Mouse (Mus musculus): ENCODE measurements around the gene Ruvbl1. TPM values are rescaled to one million over a fixed set of nuclear protein-coding genes. Genes with fewer than 3 reads are reported as not detected.

The Ruvbl1 gene
- polyA plus RNA-seq, 1 experiment from 2014 or later, result 22.3 TPM

DNA sequence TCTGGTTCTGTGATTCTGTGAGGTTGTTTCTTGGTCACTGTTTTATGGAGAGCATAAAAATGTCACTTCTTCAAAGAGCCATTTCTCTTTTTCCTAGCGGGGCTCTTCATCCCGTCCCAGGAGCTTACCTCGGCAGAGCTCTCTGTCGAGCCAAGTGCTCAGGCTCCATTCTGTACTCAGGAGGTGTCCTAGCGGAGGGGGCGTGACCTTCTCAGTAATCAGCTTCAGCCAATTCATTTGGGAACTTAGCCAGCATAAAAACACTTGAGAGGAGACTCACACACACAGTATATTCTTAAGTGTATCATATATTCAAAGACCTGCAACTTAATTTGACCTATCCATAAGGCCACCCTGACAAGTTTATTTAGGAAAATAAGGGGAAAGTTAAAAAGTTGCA, 15.2 kb downstream of the Ruvbl1 start:
- WGBS (ENCODE audit: missing documents), result 93% methylated on average over 6 of the region's 6 CpGs

DNA sequence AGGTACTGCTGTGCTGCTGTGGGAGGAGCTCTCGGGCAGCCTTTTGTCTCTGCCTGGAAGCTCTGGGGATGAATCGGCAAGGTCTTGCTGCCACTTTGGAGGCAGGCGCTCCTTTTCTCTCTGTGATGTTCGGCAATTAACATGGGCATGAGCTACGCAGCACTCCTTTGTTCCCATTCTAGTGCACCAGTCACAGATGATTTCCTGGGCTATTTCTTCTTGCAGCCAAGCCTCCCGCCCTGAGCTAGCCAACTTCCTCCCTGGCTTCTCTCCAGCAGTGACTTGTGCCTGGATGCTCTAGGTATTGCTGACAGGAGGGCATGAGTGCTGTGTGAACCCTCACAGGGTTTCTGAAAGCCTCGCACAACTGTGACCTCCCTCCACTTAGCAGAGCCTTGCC, 17.9 kb downstream of the Ruvbl1 start:
- peaks cover 43% of the 10 kb centered on the region; the same call in 1 of the 2 replicates for H3K36me3 ChIP-seq (ENCODE audit: inconsistent target)
- H3K79me2 ChIP-seq (ENCODE audit: inconsistent target), result no peaks in the 10 kb centered on the region
- WGBS (ENCODE audit: missing documents), result 44% methylated on average over 7 of the region's 7 CpGs
- no peak overlapping the region for H3K4me3 ChIP-seq (ENCODE audit: inconsistent target)
- no peak overlapping the region for H3K27ac ChIP-seq

More for the DNA sequence above, 15.2 kb downstream of the Ruvbl1 start:
- Histone ChIP-seq H3K79me2 (ENCODE audit: inconsistent target) (no peaks in the 10 kb centered on the region), H3K4me3 (ENCODE audit: inconsistent target) (no peak overlapping the region), H3K36me3 (ENCODE audit: inconsistent target) (peaks cover 41% of the 10 kb centered on the region; the same call in 1 of the 2 replicates), H3K27ac (no peak overlapping the region)

DNA sequence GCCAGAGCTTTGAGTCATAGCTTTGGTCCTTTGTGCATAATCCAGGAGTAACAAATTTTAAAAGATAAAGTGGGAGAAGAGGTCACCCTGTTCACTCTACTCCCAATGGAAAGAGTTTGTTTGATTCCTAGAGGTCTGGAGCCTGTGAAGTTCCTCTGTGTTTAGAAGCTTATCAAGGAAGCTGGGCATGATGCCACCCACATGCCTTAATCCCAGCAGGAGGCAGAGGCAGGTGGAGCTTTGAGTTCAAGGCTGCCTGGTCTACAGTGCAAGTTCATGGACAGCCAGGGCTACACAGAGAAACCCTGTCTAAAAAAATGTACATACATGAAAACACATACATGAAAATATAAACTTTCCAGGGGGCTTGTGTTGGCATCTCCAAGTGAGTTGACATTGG, 18.7 kb downstream of the Ruvbl1 start:
- Histone ChIP-seq H3K79me2 (ENCODE audit: inconsistent target) (no peaks in the 10 kb centered on the region), H3K27ac (no peak overlapping the region), H3K36me3 (ENCODE audit: inconsistent target) (peaks cover 43% of the 10 kb centered on the region; the same call in 1 of the 2 replicates), H3K4me3 (ENCODE audit: inconsistent target) (no peak overlapping the region)

DNA sequence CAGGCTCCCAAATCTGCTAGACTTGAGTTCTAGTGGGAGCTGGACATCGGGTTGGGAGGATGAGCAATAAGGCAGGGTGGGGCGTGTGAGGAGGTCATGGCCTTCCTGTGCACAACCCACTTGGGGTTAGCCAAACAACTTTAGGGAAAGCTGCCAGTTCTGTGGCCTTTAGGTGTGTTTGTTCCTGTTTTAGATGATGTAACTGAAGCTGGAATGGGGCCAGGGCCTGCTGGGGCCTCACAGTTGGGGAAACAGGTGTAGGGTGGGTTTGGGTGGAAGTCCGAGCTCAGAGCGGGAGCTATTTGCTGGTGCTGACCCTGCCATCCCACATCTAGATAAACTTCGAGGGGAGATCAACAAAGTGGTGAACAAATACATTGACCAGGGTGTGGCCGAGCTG, 20.2 kb downstream of the Ruvbl1 start:
- Histone ChIP-seq H3K27ac (no peak overlapping the region), H3K4me3 (ENCODE audit: inconsistent target) (no peak overlapping the region), H3K36me3 (ENCODE audit: inconsistent target) (peaks cover 31% of the 10 kb centered on the region; the same call in 1 of the 2 replicates), H3K79me2 (ENCODE audit: inconsistent target) (no peaks in the 10 kb centered on the region)
- 55% methylated on average over 5 of the region's 6 CpGs for WGBS (ENCODE audit: missing documents)

DNA sequence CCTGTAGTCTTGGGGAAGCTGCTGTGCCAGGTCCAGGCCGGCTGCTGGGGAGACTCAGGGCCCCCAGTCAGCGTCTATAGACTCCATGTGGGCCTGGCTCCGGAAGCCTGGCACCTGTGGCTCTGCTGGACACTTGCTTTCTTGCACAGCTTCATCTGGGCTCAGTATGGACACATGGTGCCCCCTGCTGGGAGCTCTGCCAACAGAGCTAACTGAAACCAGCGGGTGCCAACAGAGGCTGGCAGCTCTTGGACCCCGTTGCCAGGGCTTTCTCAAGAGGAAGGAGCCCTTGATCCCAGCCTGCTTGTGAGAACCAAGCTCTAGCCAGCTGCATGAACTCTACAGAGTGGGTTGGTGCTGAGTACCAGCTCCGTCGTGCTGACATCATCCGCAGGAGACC, 21.7 kb downstream of the Ruvbl1 start:
- no peak overlapping the region for H3K4me3 ChIP-seq (ENCODE audit: inconsistent target)
- no peaks in the 10 kb centered on the region for H3K79me2 ChIP-seq (ENCODE audit: inconsistent target)
- H3K27ac ChIP-seq, result no peak overlapping the region
- WGBS (ENCODE audit: missing documents), result 49% methylated on average over 8 of the region's 8 CpGs
- peaks cover 19% of the 10 kb centered on the region; the same call in 1 of the 2 replicates for H3K36me3 ChIP-seq (ENCODE audit: inconsistent target)

- Histone ChIP-seq H3K27ac (no peak overlapping the region), H3K79me2 (ENCODE audit: inconsistent target) (no peaks in the 10 kb centered on the region), H3K36me3 (ENCODE audit: inconsistent target) (peaks cover 13% of the 10 kb centered on the region; the same call in 1 of the 2 replicates), H3K4me3 (ENCODE audit: inconsistent target) (no peak overlapping the region)
- WGBS (ENCODE audit: missing documents), result 94% methylated on average over 7 of the region's 7 CpGs
These were observed 23.8 kb downstream of the Ruvbl1 start for GRCm38 (mm10) chr6:88489026-88489425.

- Histone ChIP-seq H3K36me3 (ENCODE audit: inconsistent target) (peaks cover 6% of the 10 kb centered on the region; the same call in 1 of the 2 replicates), H3K4me3 (ENCODE audit: inconsistent target) (no peak overlapping the region), H3K79me2 (ENCODE audit: inconsistent target) (no peaks in the 10 kb centered on the region), H3K27ac (no peak overlapping the region)
- 94% methylated on average over 6 of the region's 6 CpGs for WGBS (ENCODE audit: missing documents)
These were observed 24.6 kb downstream of the Ruvbl1 start for GRCm38 (mm10) chr6:88489834-88490233.

DNA sequence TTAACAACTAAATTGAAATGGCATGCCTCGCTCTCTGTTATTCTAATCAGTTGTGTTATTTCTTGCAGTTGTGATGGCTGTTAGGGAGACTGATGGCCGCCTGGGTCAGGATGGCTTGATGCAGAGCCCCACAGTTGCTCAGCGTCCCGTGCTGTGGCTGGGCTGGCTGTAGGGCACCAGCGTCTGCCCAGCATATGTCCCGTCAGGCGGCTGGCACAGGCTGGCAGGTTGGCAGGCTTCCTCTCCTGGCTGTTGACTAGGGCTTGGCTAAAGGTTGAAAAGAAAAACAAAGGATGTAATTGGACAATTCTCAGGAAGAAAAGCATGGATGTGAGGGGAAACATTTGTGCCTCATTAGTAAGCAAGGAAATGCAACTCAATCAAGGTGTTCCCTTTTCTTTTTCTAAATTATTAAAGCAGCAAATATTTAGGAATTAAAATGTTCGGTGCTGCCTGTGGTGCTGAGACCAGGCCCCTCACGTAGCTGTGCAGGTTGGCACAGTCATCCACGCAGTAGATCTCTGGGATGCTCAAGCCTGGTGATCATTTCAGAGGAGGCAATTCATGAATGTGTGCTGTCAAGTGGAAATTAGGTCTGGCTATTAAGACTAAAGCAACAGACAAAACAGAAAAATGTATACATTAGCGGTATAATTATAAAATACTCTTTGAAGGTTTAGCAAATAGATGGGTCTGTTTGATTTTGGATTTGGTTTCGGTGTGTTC, 25.6 kb downstream of the Ruvbl1 start:
- H3K79me2 ChIP-seq (ENCODE audit: inconsistent target), result no peaks in the 10 kb centered on the region
- WGBS (ENCODE audit: missing documents), result 93% methylated on average over 12 of the region's 12 CpGs
- no peak overlapping the region for H3K27ac ChIP-seq
- H3K36me3 ChIP-seq (ENCODE audit: inconsistent target), result no peaks in the 10 kb centered on the region; the same call in 1 of the 2 replicates
- H3K4me3 ChIP-seq (ENCODE audit: inconsistent target), result no peak overlapping the region

- 79% methylated on average over 6 of the region's 6 CpGs for WGBS (ENCODE audit: missing documents)
- no peak overlapping the region for H3K4me3 ChIP-seq (ENCODE audit: inconsistent target)
- no peaks in the 10 kb centered on the region for H3K79me2 ChIP-seq (ENCODE audit: inconsistent target)
- no peak overlapping the region for H3K27ac ChIP-seq
- peaks cover 4% of the 10 kb centered on the region; the same call in 1 of the 2 replicates for H3K36me3 ChIP-seq (ENCODE audit: inconsistent target)
These were observed 28.5 kb downstream of the Ruvbl1 start for GRCm38 (mm10) chr6:88493712-88494111.

- Histone ChIP-seq H3K27ac (no peak overlapping the region), H3K79me2 (ENCODE audit: inconsistent target) (no peaks in the 10 kb centered on the region), H3K36me3 (ENCODE audit: inconsistent target) (peaks cover 21% of the 10 kb centered on the region), H3K4me3 (ENCODE audit: inconsistent target) (no peak overlapping the region)
- WGBS (ENCODE audit: missing documents), result 6% methylated on average over 76 of the region's 76 CpGs
These were observed 34.5 kb downstream of the Ruvbl1 start for GRCm38 (mm10) chr6:88499481-88500404.

- Histone ChIP-seq H3K27ac (no peak overlapping the region), H3K79me2 (ENCODE audit: inconsistent target) (no peaks in the 10 kb centered on the region), H3K36me3 (ENCODE audit: inconsistent target) (peaks cover 27% of the 10 kb centered on the region), H3K4me3 (ENCODE audit: inconsistent target) (no peak overlapping the region)
- WGBS (ENCODE audit: missing documents), result 6% methylated on average over 3 of the region's 3 CpGs
These were observed 35.2 kb downstream of the Ruvbl1 start for GRCm38 (mm10) chr6:88500405-88500767.

GRCm38 (mm10) chr6:88502030-88502970, 37.1 kb downstream of the Ruvbl1 start:
- H3K27ac ChIP-seq, result no peak overlapping the region
- no peak overlapping the region for H3K4me3 ChIP-seq (ENCODE audit: inconsistent target)
- no peaks in the 10 kb centered on the region for H3K79me2 ChIP-seq (ENCODE audit: inconsistent target)
- 85% methylated on average over 13 of the region's 13 CpGs for WGBS (ENCODE audit: missing documents)
- peaks cover 42% of the 10 kb centered on the region for H3K36me3 ChIP-seq (ENCODE audit: inconsistent target)

- Histone ChIP-seq H3K27ac (no peak overlapping the region), H3K36me3 (ENCODE audit: inconsistent target) (peaks cover 49% of the 10 kb centered on the region), H3K79me2 (ENCODE audit: inconsistent target) (no peaks in the 10 kb centered on the region), H3K4me3 (ENCODE audit: inconsistent target) (no peak overlapping the region)
- 89% methylated on average over 4 of the region's 4 CpGs for WGBS (ENCODE audit: missing documents)
These were observed 37.8 kb downstream of the Ruvbl1 start for GRCm38 (mm10) chr6:88503044-88503443.

DNA sequence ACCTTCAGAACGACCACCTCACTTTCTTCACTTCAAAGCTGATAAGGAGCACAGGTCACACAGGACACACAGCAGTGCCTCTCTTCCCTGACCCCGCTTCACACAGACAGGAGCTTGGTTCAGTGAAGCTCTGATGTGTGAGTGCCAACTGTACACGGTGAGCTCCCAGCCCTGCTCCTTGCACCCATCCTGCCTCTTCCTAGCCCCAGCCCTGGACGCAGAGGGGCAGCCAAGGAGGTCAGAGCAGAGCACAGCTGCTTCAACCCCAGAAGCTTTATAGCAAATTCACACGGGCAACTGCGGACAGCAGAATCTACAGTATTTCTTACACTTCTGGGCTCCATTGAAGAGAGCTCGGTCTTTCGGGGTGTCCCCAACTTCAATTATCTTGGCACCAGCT, 48.8 kb downstream of the Ruvbl1 start:
- 90% methylated on average over 8 of the region's 8 CpGs for WGBS (ENCODE audit: missing documents)
- H3K36me3 ChIP-seq (ENCODE audit: inconsistent target), result peaks cover 56% of the 10 kb centered on the region
- no peak overlapping the region for H3K27ac ChIP-seq
- no peak overlapping the region for H3K4me3 ChIP-seq (ENCODE audit: inconsistent target)
- peaks cover 86% of the 10 kb centered on the region for H3K79me2 ChIP-seq (ENCODE audit: inconsistent target)
